Mouse (Mus musculus): ENCODE data around the gene Slc16a7.

The Slc16a7 gene

GRCm38 (mm10) chr10:125324149-125324834 is 65.0 kb downstream of the Slc16a7 start:
- no peak for DNase-seq (ENCODE audit: low read depth, low spot score)

GRCm38 (mm10) chr10:125321446-125322428 is 67.5 kb downstream of the Slc16a7 start:
- no peak for DNase-seq (ENCODE audit: low read depth, low spot score)

GRCm38 (mm10) chr10:125317317-125317716 is 71.9 kb downstream of the Slc16a7 start:
- DNase-seq (ENCODE audit: low read depth, low spot score) = no peak

GRCm38 (mm10) chr10:125310855-125311254 is 78.4 kb downstream of the Slc16a7 start:
- DNase-seq (ENCODE audit: low read depth, low spot score) = no peak

- DNase-seq (ENCODE audit: low read depth, low spot score) = no peak
These were observed 91.2 kb downstream of the Slc16a7 start for GRCm38 (mm10) chr10:125298036-125298435.

GRCm38 (mm10) chr10:125290320-125290719 is 98.9 kb downstream of the Slc16a7 start:
- DNase-seq (ENCODE audit: low read depth, low spot score) = no peak

- no peak for DNase-seq (ENCODE audit: low read depth, low spot score)
These were observed 100.7 kb downstream of the Slc16a7 start for GRCm38 (mm10) chr10:125288560-125288959.

- DNase-seq (ENCODE audit: low read depth, low spot score) = no peak
These were observed 103.9 kb downstream of the Slc16a7 start for GRCm38 (mm10) chr10:125285386-125285785.

GRCm38 (mm10) chr10:125275149-125275848 is 114.0 kb downstream of the Slc16a7 start:
- no peak for DNase-seq (ENCODE audit: low read depth, low spot score)

GRCm38 (mm10) chr10:125274519-125275148 is 114.6 kb downstream of the Slc16a7 start:
- DNase-seq (ENCODE audit: low read depth, low spot score) = no peak

GRCm38 (mm10) chr10:125273759-125274158 is 115.5 kb downstream of the Slc16a7 start:
- DNase-seq (ENCODE audit: low read depth, low spot score) = no peak

- no peak for DNase-seq (ENCODE audit: low read depth, low spot score)
These were observed 117.8 kb downstream of the Slc16a7 start for GRCm38 (mm10) chr10:125271448-125271847.

- no peak for DNase-seq (ENCODE audit: low read depth, low spot score)
These were observed 119.0 kb downstream of the Slc16a7 start for GRCm38 (mm10) chr10:125270266-125270665.

- DNase-seq (ENCODE audit: low read depth, low spot score) = no peak
These were observed 122.9 kb downstream of the Slc16a7 start for GRCm38 (mm10) chr10:125266322-125266721.

- no peak for DNase-seq (ENCODE audit: low read depth, low spot score)
These were observed 123.4 kb downstream of the Slc16a7 start for GRCm38 (mm10) chr10:125265901-125266300.

GRCm38 (mm10) chr10:125265467-125265866 is 123.8 kb downstream of the Slc16a7 start:
- DNase-seq (ENCODE audit: low read depth, low spot score) = no peak

- DNase-seq (ENCODE audit: low read depth, low spot score) = no peak
These were observed 124.3 kb downstream of the Slc16a7 start for GRCm38 (mm10) chr10:125264938-125265337.

GRCm38 (mm10) chr10:125255904-125256303 is 133.4 kb downstream of the Slc16a7 start:
- DNase-seq (ENCODE audit: low read depth, low spot score) = no peak

GRCm38 (mm10) chr10:125214536-125214935 is 174.7 kb downstream of the Slc16a7 start:
- DNase-seq (ENCODE audit: low read depth, low spot score) = no peak

- DNase-seq (ENCODE audit: low read depth, low spot score) = no peak
These were observed 175.5 kb downstream of the Slc16a7 start for GRCm38 (mm10) chr10:125213805-125214204.

- no peak for DNase-seq (ENCODE audit: low read depth, low spot score)
These were observed 201.7 kb downstream of the Slc16a7 start for GRCm38 (mm10) chr10:125187544-125187943.

All from A20 (cell line).